Mouse (Mus musculus) megakaryocyte, embryonic 14.5 days (primary cell): ENCODE measurements at regions not wholly inside any gene's neighbourhood (a gene's known extent, or its start where the extent isn't known, plus 50 kb on each side); places are given as distances from the start of the nearest gene placed in this dataset.

Experiments
- FLI1 ChIP-seq: IDR thresholded peaks from 2 replicates; pipeline ENCODE4 v1.6.1; 2012; ENCODE audit warnings: low read length, inconsistent platforms, mixed read lengths
- GATA1 ChIP-seq: IDR thresholded peaks from 3 replicates; pipeline ENCODE4 v1.6.1; 2012; ENCODE audit warnings: mixed read lengths, low read length, inconsistent platforms, borderline replicate concordance

DNA sequence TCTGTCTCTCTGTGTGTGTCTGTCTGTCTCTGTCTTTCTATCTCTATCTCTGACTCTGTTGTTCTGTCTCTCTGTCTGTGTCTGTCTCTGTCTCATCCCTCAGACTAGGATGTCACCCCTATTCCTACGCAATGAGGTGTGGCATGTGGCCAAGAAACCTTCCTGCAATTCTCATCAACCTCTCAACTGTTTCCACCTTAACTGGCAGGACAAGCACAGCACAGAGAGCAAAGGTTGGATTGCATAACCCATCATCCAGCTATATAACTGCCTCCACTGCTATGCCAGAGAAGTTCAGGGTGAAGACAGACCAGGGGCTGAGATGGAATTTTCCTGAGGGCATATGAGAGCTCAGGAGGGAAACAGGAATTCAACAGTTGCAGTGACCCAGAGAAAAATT is 60.3 kb upstream of the Cdyl2 start:
- no peak for TF ChIP-seq FLI1
- TF ChIP-seq GATA1 = no peak
